Mouse (Mus musculus) CH12.LX (cell line): ENCODE measurements around the gene Thbs4.

ENCODE experiments used
- CHD1 ChIP-seq: IDR thresholded peaks from 2 replicates; pipeline ENCODE4 v1.6.1; 2012; ENCODE audit warnings: low read depth, low read length, improper control_type of control experiment, inconsistent platforms
- USF1 ChIP-seq: IDR thresholded peaks from 2 replicates; pipeline ENCODE4 v1.6.1; 2014; ENCODE audit warnings: low read depth, mild to moderate bottlenecking, inconsistent platforms, low read length, improper control_type of control experiment
- ZNF384 ChIP-seq: IDR thresholded peaks from 2 replicates; pipeline ENCODE4 v1.6.1; 2012; ENCODE audit warnings: low read depth, low read length, improper control_type of control experiment, inconsistent platforms

GRCm38 (mm10) chr13:92732836-92733235, 61.8 kb downstream of the Thbs4 start:
- no peak for TF ChIP-seq USF1
- TF ChIP-seq CHD1 = no peak
- no peak for TF ChIP-seq ZNF384
